Mouse (Mus musculus): ENCODE data around the gene Atp23.

Gene Atp23

GRCm38 (mm10) chr10:126900821-126901487 lies at the start of gene Atp23:
TSS of gene Atp23 (minus strand) at chr10:126901355.
- peak; percentile 80 for DNase-seq (ENCODE audit: low read depth, low spot score)

GRCm38 (mm10) chr10:126950572-126950971 lies 49.4 kb upstream of the Atp23 start:
- no peak for DNase-seq (ENCODE audit: low read depth, low spot score)

GRCm38 (mm10) chr10:126949824-126950223 lies 48.7 kb upstream of the Atp23 start:
- DNase-seq (ENCODE audit: low read depth, low spot score): no peak

GRCm38 (mm10) chr10:126945531-126945930 lies 44.4 kb upstream of the Atp23 start:
- DNase-seq (ENCODE audit: low read depth, low spot score): no peak

GRCm38 (mm10) chr10:126940949-126941348 lies 39.8 kb upstream of the Atp23 start:
- no peak for DNase-seq (ENCODE audit: low read depth, low spot score)

- DNase-seq (ENCODE audit: low read depth, low spot score): no peak
These were observed 34.6 kb upstream of the Atp23 start for GRCm38 (mm10) chr10:126935556-126936381.

GRCm38 (mm10) chr10:126935121-126935520 lies 34.0 kb upstream of the Atp23 start:
- DNase-seq (ENCODE audit: low read depth, low spot score): no peak

- no peak for DNase-seq (ENCODE audit: low read depth, low spot score)
These were observed 33.4 kb upstream of the Atp23 start for GRCm38 (mm10) chr10:126934561-126934960.

- DNase-seq (ENCODE audit: low read depth, low spot score): no peak
These were observed 30.6 kb upstream of the Atp23 start for GRCm38 (mm10) chr10:126931760-126932139.

- DNase-seq (ENCODE audit: low read depth, low spot score): no peak
These were observed 30.1 kb upstream of the Atp23 start for GRCm38 (mm10) chr10:126931123-126931759.

GRCm38 (mm10) chr10:126930270-126931121 lies 29.3 kb upstream of the Atp23 start:
- no peak for DNase-seq (ENCODE audit: low read depth, low spot score)

- no peak for DNase-seq (ENCODE audit: low read depth, low spot score)
These were observed 28.4 kb upstream of the Atp23 start for GRCm38 (mm10) chr10:126929543-126929942.

- no peak for DNase-seq (ENCODE audit: low read depth, low spot score)
These were observed 27.7 kb upstream of the Atp23 start for GRCm38 (mm10) chr10:126928819-126929206.

- peak; percentile 59 for DNase-seq (ENCODE audit: low read depth, low spot score)
These were observed 27.1 kb upstream of the Atp23 start for GRCm38 (mm10) chr10:126928011-126928818.

GRCm38 (mm10) chr10:126927101-126927961 lies 26.2 kb upstream of the Atp23 start:
- no peak for DNase-seq (ENCODE audit: low read depth, low spot score)

- no peak for DNase-seq (ENCODE audit: low read depth, low spot score)
These were observed 24.2 kb upstream of the Atp23 start for GRCm38 (mm10) chr10:126925391-126925790.

- DNase-seq (ENCODE audit: low read depth, low spot score): no peak
These were observed 22.9 kb upstream of the Atp23 start for GRCm38 (mm10) chr10:126924087-126924486.

- DNase-seq (ENCODE audit: low read depth, low spot score): no peak
These were observed 19.1 kb upstream of the Atp23 start for GRCm38 (mm10) chr10:126920220-126920619.

- DNase-seq (ENCODE audit: low read depth, low spot score): peak; percentile 90
These were observed 17.9 kb upstream of the Atp23 start for GRCm38 (mm10) chr10:126919067-126919466.

GRCm38 (mm10) chr10:126914288-126914687 lies 13.1 kb upstream of the Atp23 start:
- no peak for DNase-seq (ENCODE audit: low read depth, low spot score)
